Mouse (Mus musculus) olfactory bulb, adult 2 months (tissue): ENCODE results near the gene Gm42791.

ENCODE experiments used
- CTCF ChIP-seq: fragments of 200-500 bp; IDR thresholded peaks from 2 replicates; pipeline ENCODE4 v1.5.1; 2012; ENCODE audit warnings: low read depth, mild to moderate bottlenecking, low read length, moderate library complexity; ENCODE audit not compliant: insufficient read depth
- POLR2A ChIP-seq: fragments of 200-500 bp; IDR thresholded peaks from 2 replicates; pipeline ENCODE4 v1.6.1; 2012; ENCODE audit warnings: mild to moderate bottlenecking, low read depth, low read length, moderate library complexity; ENCODE audit not compliant: insufficient read depth

GRCm38 (mm10) chr5:148944024-148944423, 50.9 kb downstream of the Gm42791 start:
- no peak for TF ChIP-seq POLR2A
- TF ChIP-seq CTCF = no peak
